Comparison of ENCODE assay signal across 8 mouse cellular contexts in genomic region chr4:128924841-128925606, GRCm38 (mm10). TPM values are rescaled to one million over a fixed set of nuclear protein-coding genes. Genes with fewer than 3 reads are reported as not detected.
DNase-seq lines count a peak whose midpoint lies in the region; ATAC-seq lines count a peak whose summit lies in the region.

No protein-coding gene starts in this region.

- peak overlapping the region; percentile 52 for H3K4me2 ChIP-seq in hindbrain, embryonic 14.5 days (replicated peaks)

- no peaks in the 10 kb centered on the region for H3K36me3 ChIP-seq in hindbrain, embryonic 14.5 days (replicated peaks; ENCODE audit: control insufficient read depth, insufficient read depth)

- H3K4me3 ChIP-seq in hindbrain, embryonic 14.5 days (replicated peaks; ENCODE audit: low read length): peak overlapping the region; percentile 19

- peak; percentile 81 for DNase-seq in NIH3T3 (ENCODE audit: low read depth)
- DNase-seq in cerebellum, adult 9-11 months: peak; percentile 89
- DNase-seq in frontal cortex, postnatal 25 days (ENCODE audit: low spot score in 2 of 2): peak; percentile 49 to 73
- peak; percentile 97 for DNase-seq in hindbrain, embryonic 14.5 days (ENCODE audit: low spot score)
- DNase-seq in layer of hippocampus, postnatal 36 days: peak; percentile 76 to 78
- DNase-seq in lung, postnatal 25 days (ENCODE audit: low spot score): peak; percentile 78
- peak; percentile 83 for DNase-seq in retina, adult 2 months (ENCODE audit: low read depth, low spot score)
- peak; percentile 60 to 63 for DNase-seq in urinary bladder, adult 18-20 months (ENCODE audit: low spot score in 2 of 2)

- ATAC-seq in hindbrain, embryonic 14.5 days (ENCODE audit: low FRiP score): peak; percentile 87

- H3K9me3 ChIP-seq in hindbrain, embryonic 14.5 days (ENCODE audit: control insufficient read depth, low read length): no peaks in the 10 kb centered on the region

- H3K27me3 ChIP-seq in hindbrain, embryonic 14.5 days (ENCODE audit: control insufficient read depth, insufficient read depth, low read length): no peaks in the 10 kb centered on the region; the same call in 1 of the 2 replicates

- peak overlapping the region; percentile 48 for H3K9ac ChIP-seq in hindbrain, embryonic 14.5 days

- peaks cover 4% of the 10 kb centered on the region for H3K4me1 ChIP-seq in hindbrain, embryonic 14.5 days (replicated peaks; ENCODE audit: control insufficient read depth, insufficient read depth, low read length)

- WGBS in hindbrain, embryonic 14.5 days: 12% methylated on average over 36 of the region's 36 CpGs

- H3K27ac ChIP-seq in hindbrain, embryonic 14.5 days: no peak overlapping the region

RNA-seq across cellular contexts. Expression of gene Azin2, which starts 37.2 kb away (rescaled TPM):
- polyA plus RNA-seq in hindbrain, embryonic 14.5 days (2014; fragmentation: Nextera tagmentation; extraction: Ambion mirVana): 14.6 and 20.1 TPM in 2 replicates
- 10 to 100 TPM; 38.7 to 39.5 TPM for total RNA-seq in layer of hippocampus, postnatal 36 days (2021)

RNA-seq across cellular contexts. Expression of gene Trim62, which starts 41.6 kb away (rescaled TPM):
- 31.9 and 35.5 TPM in 2 replicates for polyA plus RNA-seq in hindbrain, embryonic 14.5 days (2014; fragmentation: Nextera tagmentation; extraction: Ambion mirVana)
- 10 to 100 TPM; 13.9 to 14.2 TPM for total RNA-seq in layer of hippocampus, postnatal 36 days (2021)
